Mouse (Mus musculus) hindbrain, postnatal 0 days (tissue): ENCODE data around the gene Rps27l. TPM values are rescaled to one million over a fixed set of nuclear protein-coding genes. Genes with fewer than 3 reads are reported as not detected.

ENCODE experiments used
- ATAC-seq: fragments of 200-750 bp; cut with Nextera tagmentation; 2 replicates; pipeline ENCODE4 v1.8.0; 2017; ENCODE audit warnings: mild to moderate bottlenecking, moderate TSS enrichment, moderate library complexity
- DNase-seq: peaks from one replicate; pipeline ENCODE4 v3.0.0-alpha.2; 2015; ENCODE audit warnings: low spot score
- H3K27ac ChIP-seq: fragments of 300-500 bp; sonication (generic); 2 replicates; pipeline ENCODE4 v1.5.1; 2014; ENCODE audit warnings: mild to moderate bottlenecking
- H3K27me3 ChIP-seq: fragments of 300-500 bp; sonication (generic); 2 replicates; pipeline ENCODE4 v1.6.1; 2014; ENCODE audit warnings: low read length, mixed read lengths; ENCODE audit not compliant: insufficient read depth
- H3K36me3 ChIP-seq: fragments of 300-500 bp; sonication (generic); 2 replicates; pipeline ENCODE4 v1.6.1; 2014; ENCODE audit warnings: low read length, mixed read lengths; ENCODE audit not compliant: insufficient read depth
- H3K4me1 ChIP-seq: fragments of 300-500 bp; sonication (generic); 2 replicates; pipeline ENCODE4 v1.6.1; 2014; ENCODE audit warnings: antibody characterized with exemption, low read length, mixed read lengths; ENCODE audit not compliant: insufficient read depth
- H3K4me2 ChIP-seq: fragments of 300-500 bp; sonication (generic); 2 replicates; pipeline ENCODE4 v1.6.1; 2014; ENCODE audit warnings: low read depth, mild to moderate bottlenecking, low read length, moderate library complexity, mixed read lengths
- H3K4me3 ChIP-seq: fragments of 300-500 bp; sonication (generic); 2 replicates; pipeline ENCODE4 v1.5.1; 2014; ENCODE audit warnings: low read length
- H3K9ac ChIP-seq: fragments of 300-500 bp; sonication (generic); replicated peaks from 2 replicates; pipeline ENCODE4 v1.6.1; 2014; ENCODE audit warnings: mild to moderate bottlenecking, low read length, moderate library complexity, mixed read lengths
- H3K9me3 ChIP-seq: fragments of 300-500 bp; sonication (generic); 2 replicates; pipeline ENCODE4 v1.6.1; 2016; ENCODE audit warnings: low read length, mixed read lengths
- CTCF ChIP-seq: IDR thresholded peaks from 2 replicates; pipeline ENCODE4 v1.5.1; 2016; ENCODE audit warnings: antibody characterized with exemption, control low read depth, low read depth
- whole genome bisulfite sequencing: fragments of 180-500 bp; shearing (Covaris S2); extraction: QIAGEN DNeasy Blood & Tissue Kit; methylation state at CpG from one replicate; pipeline ENCODE4 v1.1.7; 2014; 5-methylcytosine and 5-hydroxymethylcytosine counted together
- polyA plus RNA-seq: library from polyadenylated mRNA; unstranded; fragments of >200 nt; fragmentation: Nextera tagmentation; extraction: Ambion mirVana; gene quantifications from 2 replicates; pipeline ENCODE4 v1.2.1, GENCODE M21; 2015
- total RNA-seq: library from RNA; depleted of rRNA; stranded (reverse); fragments of >200 nt; gene quantifications from 2 replicates; pipeline ENCODE4 v1.2.3, GENCODE M21; 2014

Rps27l gene
- total and polyA plus RNA-seq, 2 experiments from 2014 or later = 61.0 to 258 TPM

- H3K27me3 ChIP-seq = no peaks in the 10 kb centered on the region
- no peaks in the 10 kb centered on the region for H3K9me3 ChIP-seq
- ATAC-seq (no peak), DNase-seq (no peak)
- peaks cover 3% of the 10 kb centered on the region; the same call in 1 of the 2 replicates for H3K4me1 ChIP-seq
- no peak for TF ChIP-seq CTCF
- WGBS = 83% methylated on average over 9 of the region's 9 CpGs
- peak overlapping the region; percentile 58; the same call in 1 of the 2 replicates for H3K4me2 ChIP-seq
- H3K36me3 ChIP-seq = no peaks in the 10 kb centered on the region
- no peak overlapping the region for H3K9ac ChIP-seq
- no peak overlapping the region for H3K4me3 ChIP-seq
- no peak overlapping the region for H3K27ac ChIP-seq
These were observed 29.8 kb upstream of the Rps27l start for GRCm38 (mm10) chr9:66915869-66916785.

DNA sequence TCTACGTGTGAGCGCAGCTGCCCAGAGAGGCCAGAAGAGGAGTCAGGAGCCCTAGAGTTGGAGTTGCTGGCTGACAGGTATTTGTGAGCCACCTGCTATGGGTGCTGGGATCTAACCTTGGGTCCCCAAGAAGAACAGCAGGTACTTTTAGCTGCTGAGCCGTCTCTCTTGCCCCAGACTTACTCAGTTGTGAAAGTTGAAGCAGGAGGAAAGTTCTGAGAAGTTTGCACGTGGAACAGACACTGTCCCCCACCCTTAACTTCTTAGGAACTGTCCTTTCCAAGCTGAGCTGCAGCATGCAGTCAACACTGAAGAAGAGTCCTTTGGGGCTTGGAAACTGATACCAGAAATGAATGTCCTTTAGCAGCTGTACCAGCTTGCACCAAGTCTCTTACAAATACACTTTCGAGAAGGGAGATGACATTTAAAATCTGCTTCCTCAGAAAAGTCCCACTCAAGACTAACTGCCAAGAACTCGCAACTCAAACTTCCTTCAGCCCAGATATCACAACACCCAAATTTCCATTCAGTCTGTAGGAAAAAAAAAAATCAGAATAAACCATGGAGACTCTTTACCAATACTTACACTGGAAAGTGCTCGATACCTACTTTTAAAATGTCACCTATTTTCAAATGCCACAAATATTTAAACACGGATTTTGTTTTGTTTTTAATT is 28.5 kb upstream of the Rps27l start:
- Histone ChIP-seq H3K4me3 (no peak overlapping the region), H3K4me1 (no peaks in the 10 kb centered on the region), H3K27ac (no peak overlapping the region), H3K9me3 (no peaks in the 10 kb centered on the region), H3K9ac (no peak overlapping the region), H3K36me3 (no peaks in the 10 kb centered on the region), H3K4me2 (peak overlapping the region; percentile 58), H3K27me3 (no peaks in the 10 kb centered on the region)
- DNase-seq (no peak), ATAC-seq (no peak)
- TF ChIP-seq CTCF = no peak
- WGBS = 85% methylated on average over 8 of the region's 8 CpGs

DNA sequence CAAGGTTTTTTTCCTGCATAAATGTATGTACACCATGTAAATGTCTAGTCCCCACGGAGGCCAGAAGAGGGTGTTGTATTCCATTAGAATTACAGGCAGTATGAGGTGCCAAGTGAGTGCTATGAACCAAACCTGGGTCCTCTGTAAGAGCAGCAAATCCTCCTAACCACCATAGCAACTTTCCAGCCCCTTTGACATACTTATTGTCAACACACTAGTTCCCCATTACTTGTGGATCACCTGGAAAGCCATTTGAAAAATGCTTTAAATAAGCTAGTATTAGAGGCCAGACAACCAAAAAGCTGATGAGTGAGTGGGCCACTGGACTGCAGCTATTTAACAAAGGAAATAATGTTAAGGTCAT is 28.0 kb upstream of the Rps27l start:
- Histone ChIP-seq H3K4me2 (peak overlapping the region; percentile 58), H3K4me3 (no peak overlapping the region; the same call in 1 of the 2 replicates), H3K4me1 (no peaks in the 10 kb centered on the region), H3K9me3 (no peaks in the 10 kb centered on the region), H3K9ac (no peak overlapping the region), H3K27ac (no peak overlapping the region), H3K27me3 (no peaks in the 10 kb centered on the region), H3K36me3 (no peaks in the 10 kb centered on the region)
- no peak for DNase-seq
- no peak for TF ChIP-seq CTCF
- 67% methylated on average over 1 of the region's 1 CpGs for WGBS
- ATAC-seq = no peak

DNA sequence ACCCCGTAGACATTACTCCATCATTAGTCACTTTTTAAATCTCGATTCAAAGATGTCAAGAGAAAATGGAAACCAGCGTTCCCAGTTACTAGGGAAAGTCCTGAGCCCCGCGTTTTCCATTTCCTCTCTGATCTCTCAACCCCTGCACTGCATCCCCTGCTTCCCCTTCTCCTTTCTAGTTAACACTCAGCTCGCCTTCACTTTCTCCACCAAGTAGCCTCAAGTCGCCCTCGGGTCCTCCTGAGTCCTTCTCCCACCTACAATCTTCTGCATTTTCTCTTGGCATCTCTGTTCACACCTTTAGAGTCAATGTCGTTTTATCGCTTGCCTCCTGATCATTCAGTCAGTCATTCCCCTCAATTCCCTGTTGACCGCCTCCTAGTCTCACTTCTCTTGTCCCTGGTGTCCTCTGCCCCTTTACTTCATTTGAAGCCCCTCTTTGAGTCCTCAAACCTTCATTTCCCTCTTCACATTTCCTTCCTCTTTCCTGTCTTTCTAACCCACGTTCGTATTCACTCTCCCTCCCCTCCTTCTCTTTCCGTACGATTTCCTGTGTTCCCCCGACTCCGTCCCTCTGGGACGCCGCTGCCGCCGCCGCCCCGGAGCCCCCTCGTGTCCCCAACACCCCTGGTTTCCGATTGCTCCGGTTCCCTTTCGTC is 27.1 kb upstream of the Rps27l start:
- peak overlapping the region; percentile 58 for H3K4me2 ChIP-seq
- WGBS = 2% methylated on average over 27 of the region's 27 CpGs
- H3K36me3 ChIP-seq = no peaks in the 10 kb centered on the region
- DNase-seq = peak; percentile 10
- no peak for TF ChIP-seq CTCF
- H3K27ac ChIP-seq = peak overlapping the region; percentile 91
- H3K4me3 ChIP-seq = peak overlapping the region; percentile 76
- ATAC-seq = no peak
- H3K27me3 ChIP-seq = no peaks in the 10 kb centered on the region
- H3K9me3 ChIP-seq = no peaks in the 10 kb centered on the region
- no peaks in the 10 kb centered on the region for H3K4me1 ChIP-seq
- peak overlapping the region; percentile 82 for H3K9ac ChIP-seq

GRCm38 (mm10) chr9:66919382-66919971 is 26.4 kb upstream of the Rps27l start, which contains the start of gene Rab8b:
TSS of gene Rab8b (minus strand) at chr9:66919687.
- no peaks in the 10 kb centered on the region for H3K36me3 ChIP-seq
- H3K9ac ChIP-seq = peak within 1 kb of the TSS; percentile 82
- peak; percentile 99 for ATAC-seq
- H3K4me2 ChIP-seq = peak within 1 kb of the TSS; percentile 58
- H3K4me1 ChIP-seq = no peaks in the 10 kb centered on the region
- no peak for TF ChIP-seq CTCF
- H3K27me3 ChIP-seq = no peaks in the 10 kb centered on the region
- H3K9me3 ChIP-seq = no peaks in the 10 kb centered on the region
- peak within 1 kb of the TSS; percentile 91 for H3K27ac ChIP-seq
- 1% methylated on average over 44 of the region's 49 CpGs for WGBS
- DNase-seq = peak; percentile 99
- peak within 1 kb of the TSS; percentile 76 for H3K4me3 ChIP-seq

- Histone ChIP-seq H3K36me3 (no peaks in the 10 kb centered on the region), H3K27me3 (no peaks in the 10 kb centered on the region), H3K4me1 (no peaks in the 10 kb centered on the region), H3K9ac (peak overlapping the region; percentile 47), H3K4me3 (peak overlapping the region; percentile 76), H3K9me3 (no peaks in the 10 kb centered on the region), H3K4me2 (peak overlapping the region; percentile 58), H3K27ac (peak overlapping the region; percentile 91)
- DNase-seq (no peak), ATAC-seq (peak; percentile 41)
- WGBS = under 1% methylated on average over 14 of the region's 14 CpGs
- no peak for TF ChIP-seq CTCF
These were observed 25.9 kb upstream of the Rps27l start for GRCm38 (mm10) chr9:66919981-66920380.
